Mouse (Mus musculus): ENCODE measurements around the gene Qrsl1. TPM values are rescaled to one million over a fixed set of nuclear protein-coding genes. Genes with fewer than 3 reads are reported as not detected.
A peak's percentile ranks its signal among the peaks of the same experiment; 100 is the strongest.
"Not testable (repeated sequence)": the region's sequence is repeated elsewhere in the genome, so short reads cannot be mapped to it uniquely, and the experiment has no call there.

Qrsl1 gene
- 10 to 100 TPM; 25.8 to 33.3 TPM for total RNA-seq (2021)
- long read RNA-seq, experiment 1, transcript Qrsl1-201 (11 exons, 1,981 nt): major isoform, 21 of 26 reads
- long read RNA-seq, experiment 1, partial matches to known transcripts: 1 of 26 reads
- long read RNA-seq, experiment 1, other reads (novel, unspliced or antisense): 3 of 26 reads
- long read RNA-seq, experiment 2, transcript Qrsl1-201 (11 exons, 1,981 nt): major isoform, 11 of 16 reads
- long read RNA-seq, experiment 2, partial matches to known transcripts: 3 of 16 reads
- long read RNA-seq, experiment 2, other reads (novel, unspliced or antisense): 2 of 16 reads

DNA sequence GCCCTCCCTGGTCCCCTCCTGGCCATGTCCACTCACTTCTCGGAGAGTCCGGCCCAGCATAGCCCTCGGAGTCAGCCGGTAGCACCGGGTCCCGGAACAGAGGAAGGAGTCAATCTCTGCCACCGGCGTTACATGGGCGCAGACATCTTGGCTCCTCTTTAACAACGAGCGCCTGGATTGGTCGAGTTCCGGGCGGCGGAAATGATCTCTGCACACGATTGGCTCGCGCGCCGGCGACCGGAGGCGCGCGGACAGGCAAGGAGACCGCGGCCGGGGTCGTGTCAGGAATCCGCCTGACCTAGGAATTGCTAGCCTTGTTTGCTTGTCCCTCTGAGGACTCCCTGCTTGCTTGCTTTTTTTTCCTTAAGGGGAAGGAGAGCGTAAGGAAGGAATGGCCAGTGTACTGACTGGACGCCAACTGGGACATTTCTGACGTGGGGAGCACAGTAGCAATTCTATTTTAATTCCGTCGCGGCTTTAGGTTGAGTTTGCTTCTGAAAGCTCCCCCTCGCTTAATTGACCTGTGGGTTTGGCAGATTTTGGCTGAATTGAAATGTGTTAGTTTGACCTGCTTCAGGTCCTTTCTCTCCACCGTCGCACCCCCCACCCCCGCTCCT, at the start of gene Qrsl1, which contains the start of gene Rtn4ip1:
Gene Qrsl1, minus strand, starts transcription at position 168 of the 617 bp plus-strand sequence.
Gene Rtn4ip1, plus strand, starts transcription at position 230 of the 617 bp plus-strand sequence.
- DNase-seq: peak; percentile 96

GRCm38 (mm10) chr10:43945435-43945834, 43.9 kb upstream of the Qrsl1 start:
- no peak for DNase-seq

DNA sequence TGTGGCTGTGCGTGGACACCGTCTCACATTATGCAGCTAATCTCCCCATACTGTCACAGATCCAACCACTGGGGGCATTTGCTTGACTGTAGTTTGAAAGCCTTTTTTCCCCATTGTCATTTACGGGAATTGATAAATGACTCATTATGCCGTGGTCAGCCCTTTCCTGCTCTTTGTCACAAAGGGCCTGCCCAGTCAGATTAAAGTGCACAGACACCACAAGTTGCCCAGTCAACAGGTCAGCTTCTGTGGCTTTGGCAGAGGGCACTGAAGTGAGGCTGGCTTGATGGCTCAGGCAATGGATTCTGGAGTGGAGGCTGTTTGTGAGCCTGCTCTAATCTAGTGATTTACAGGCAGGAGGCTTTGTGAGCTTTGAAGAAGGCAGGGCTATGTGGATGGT, 42.2 kb upstream of the Qrsl1 start:
- DNase-seq: no peak

GRCm38 (mm10) chr10:43939136-43939662, 37.7 kb upstream of the Qrsl1 start:
- no peak for DNase-seq

DNA sequence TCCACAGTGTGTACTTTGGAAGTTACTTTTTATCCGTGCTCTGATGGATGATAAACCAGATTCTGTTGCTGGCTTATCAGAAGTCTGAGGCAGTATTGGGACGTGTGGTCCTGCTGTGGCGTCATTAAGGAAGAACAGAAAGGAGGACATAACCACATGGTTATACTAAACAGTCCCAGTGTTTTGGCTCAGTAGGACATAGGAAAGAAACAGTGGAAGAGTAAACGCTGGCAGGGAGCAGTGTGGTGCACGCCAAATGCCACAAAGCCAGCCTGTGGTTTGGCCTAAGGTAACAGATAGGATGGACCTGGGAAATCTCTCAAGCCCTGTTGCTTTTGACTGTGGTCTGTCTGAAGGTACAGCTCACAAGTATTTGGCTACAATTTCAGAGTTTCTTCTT, 27.1 kb upstream of the Qrsl1 start:
- DNase-seq: no peak

- DNase-seq: no peak
These were observed 26.2 kb upstream of the Qrsl1 start for GRCm38 (mm10) chr10:43927736-43928135.

DNA sequence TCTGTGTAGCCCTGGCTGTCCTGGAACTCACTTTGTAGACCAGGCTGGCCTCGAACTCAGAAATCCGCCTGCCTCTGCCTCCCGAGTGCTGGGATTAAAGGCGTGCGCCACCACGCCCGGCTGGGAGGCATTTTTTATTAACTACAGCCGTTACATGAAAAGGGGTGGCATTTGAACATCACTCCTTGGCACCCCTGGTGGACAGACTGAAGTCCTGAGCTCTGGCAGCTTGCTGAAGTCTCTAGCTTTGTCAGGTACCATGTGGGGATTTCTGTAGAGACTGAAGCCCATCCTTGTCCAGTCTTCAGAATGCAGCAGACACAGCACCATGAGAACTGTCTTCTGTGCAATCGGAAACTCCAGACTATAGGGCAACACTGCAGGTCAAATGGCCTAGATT, 24.2 kb upstream of the Qrsl1 start:
- not testable (repeated sequence) for DNase-seq

DNA sequence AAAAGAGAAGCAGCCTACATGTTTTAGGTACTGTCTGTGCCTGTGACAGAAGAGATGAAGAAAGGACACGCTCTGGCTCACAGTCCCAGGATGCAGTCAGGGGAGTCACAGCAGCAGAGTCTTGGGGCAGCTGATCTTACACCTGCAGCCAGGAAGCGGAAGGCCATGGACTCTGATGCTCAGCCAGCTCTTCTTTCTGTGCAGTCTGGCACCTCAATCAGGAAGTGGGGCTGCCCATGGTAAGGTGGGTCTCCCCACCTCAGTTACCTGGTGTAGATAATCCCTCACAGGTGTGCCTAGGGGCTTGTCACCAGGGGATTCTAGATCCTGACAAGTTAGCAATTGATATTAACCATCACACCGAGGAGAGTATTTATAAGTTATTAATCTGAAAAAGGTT, 21.6 kb upstream of the Qrsl1 start:
- DNase-seq: no peak

GRCm38 (mm10) chr10:43918696-43919608, 17.4 kb upstream of the Qrsl1 start:
- peak; percentile 60 to 89 for DNase-seq

GRCm38 (mm10) chr10:43916737-43917136, 15.2 kb upstream of the Qrsl1 start:
- DNase-seq: no peak

DNA sequence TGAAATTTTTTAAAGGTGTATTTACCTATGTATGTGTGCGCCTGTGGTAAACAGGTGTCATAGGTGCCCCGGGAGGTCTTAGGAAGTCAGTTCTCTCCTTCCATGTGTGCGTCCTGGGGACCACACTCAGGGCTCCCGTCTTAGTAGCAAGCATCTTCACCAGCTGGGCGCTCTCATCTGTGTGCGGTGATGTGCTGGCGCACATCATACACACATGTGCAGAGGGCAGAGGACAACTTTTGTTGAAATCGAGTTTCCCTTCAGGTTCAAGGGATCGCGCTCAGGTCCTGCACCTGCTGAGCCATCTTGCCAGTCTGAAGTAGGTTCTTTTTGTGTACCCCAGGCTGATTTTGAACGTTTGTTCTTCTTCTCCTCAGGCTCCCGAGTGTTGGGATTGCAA, 14.6 kb upstream of the Qrsl1 start:
- DNase-seq: no peak

DNA sequence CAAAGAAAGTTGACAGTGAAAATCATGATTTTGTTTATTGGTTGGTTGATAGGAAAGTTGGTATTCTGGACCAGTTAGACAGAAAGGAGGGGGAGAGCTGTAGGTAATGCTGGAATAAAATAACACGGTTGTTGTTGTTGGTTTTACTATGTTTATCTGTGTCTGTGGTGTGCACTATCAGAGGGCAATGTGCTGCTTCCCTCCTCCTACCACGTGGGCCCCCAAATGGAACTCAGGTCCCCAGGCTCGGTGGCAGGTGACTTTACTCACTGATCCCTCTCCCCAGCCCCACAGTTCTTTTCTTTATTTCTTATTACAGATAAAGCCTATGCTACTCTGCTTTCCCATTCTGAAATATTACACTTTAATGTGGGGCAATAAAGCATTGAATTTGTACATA, 10.7 kb upstream of the Qrsl1 start:
- DNase-seq: no peak

DNA sequence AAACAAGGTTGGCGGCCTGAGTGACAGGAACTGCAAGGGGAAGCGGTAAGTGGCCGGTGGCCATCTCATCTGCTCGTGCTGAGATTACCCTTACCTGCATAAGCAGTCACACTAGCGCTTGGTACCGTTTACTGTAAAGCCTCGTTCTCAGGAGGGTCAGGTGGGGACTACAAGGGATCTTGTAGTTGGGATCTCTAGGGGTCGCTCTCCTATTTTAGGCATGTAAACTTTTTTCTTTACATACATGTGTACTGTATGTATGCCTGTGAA, 9.3 kb upstream of the Qrsl1 start:
- no peak for DNase-seq

DNA sequence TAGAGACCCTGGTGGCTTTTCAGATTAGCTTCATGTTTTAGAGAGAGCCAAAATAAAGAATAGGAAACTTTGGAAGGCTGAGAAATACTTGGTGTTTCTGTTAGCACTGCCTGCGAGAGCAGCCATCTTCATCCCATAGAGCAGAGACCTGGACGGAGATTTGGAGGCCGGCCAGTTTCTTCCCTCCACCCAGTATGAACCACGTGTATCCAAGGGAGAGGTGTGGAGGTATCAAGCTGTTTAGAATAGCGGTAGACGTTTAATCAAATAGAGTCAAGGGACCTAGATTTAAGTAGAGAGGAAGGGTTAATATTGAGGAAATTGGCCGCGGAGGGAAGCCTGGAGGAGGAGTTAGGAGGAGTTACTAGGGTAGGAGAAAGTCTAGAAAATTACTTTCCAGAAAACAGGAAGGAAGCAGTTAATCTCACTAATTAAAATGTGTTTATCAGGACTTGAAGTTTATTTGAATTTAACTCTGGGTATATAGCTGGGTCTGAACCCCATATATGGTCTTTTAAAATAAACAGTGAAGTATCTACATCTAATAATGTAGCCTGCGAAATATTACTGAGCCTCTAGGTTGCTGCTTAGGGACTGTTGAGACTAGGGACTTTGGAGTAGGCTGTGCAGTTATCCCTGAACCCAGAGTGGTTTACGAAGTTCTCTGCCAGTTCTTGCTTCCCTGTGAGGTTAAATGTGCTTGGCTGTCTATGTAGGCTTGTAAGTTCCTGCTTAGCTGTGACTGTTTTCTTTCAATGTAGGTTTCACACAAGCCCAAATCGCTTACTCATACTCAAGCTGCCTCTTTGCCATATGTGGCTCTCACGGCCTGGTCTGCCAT, 8.7 kb upstream of the Qrsl1 start:
- no peak for DNase-seq

DNA sequence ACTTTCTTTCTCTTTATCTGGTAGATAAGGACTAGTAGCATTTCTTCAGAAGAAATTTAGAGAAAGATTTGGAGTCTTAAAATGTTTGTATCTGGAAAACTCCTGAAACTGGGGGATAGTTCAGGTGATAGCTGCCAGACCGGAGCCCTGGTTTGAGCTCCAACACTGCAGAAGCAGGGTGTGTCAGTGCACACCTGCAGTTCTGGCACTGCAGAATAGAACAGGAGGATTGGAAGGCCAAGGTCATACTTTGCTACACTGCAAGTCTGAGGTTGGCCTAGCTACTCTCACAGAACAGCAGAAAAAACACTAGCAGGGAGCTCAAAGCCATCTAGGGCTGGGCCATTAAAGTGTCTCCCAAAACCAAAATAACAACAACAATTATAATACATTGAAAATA, 3.0 kb upstream of the Qrsl1 start:
- no peak for DNase-seq

GRCm38 (mm10) chr10:43900883-43901570, 518 bp downstream of the Qrsl1 start:
- DNase-seq: peak in 1 of 2 experiments; percentile 10

- no peak for DNase-seq
These were observed 3.3 kb downstream of the Qrsl1 start for GRCm38 (mm10) chr10:43898276-43898675.

- DNase-seq: no peak
These were observed 5.5 kb downstream of the Qrsl1 start for GRCm38 (mm10) chr10:43896065-43896464.

DNA sequence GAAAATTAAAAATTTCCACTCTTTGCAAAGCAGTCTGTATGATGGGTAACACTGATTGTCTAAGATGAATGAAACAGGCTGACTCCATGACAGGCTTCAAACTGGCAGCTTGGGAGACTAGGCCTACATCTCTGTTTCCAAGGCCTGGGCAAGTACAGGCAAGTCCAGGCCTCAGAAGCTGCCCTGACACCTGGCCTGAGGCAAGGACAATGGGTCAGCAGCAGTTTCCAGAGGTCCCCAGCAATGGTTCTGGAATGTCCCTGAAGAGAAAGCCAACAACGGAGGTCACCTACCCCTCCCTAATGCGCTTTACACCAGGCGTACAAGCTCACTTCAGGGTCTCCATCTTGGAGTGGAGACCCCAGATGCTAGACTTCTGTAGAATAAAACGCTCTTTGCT, 8.6 kb downstream of the Qrsl1 start:
- DNase-seq: no peak

DNA sequence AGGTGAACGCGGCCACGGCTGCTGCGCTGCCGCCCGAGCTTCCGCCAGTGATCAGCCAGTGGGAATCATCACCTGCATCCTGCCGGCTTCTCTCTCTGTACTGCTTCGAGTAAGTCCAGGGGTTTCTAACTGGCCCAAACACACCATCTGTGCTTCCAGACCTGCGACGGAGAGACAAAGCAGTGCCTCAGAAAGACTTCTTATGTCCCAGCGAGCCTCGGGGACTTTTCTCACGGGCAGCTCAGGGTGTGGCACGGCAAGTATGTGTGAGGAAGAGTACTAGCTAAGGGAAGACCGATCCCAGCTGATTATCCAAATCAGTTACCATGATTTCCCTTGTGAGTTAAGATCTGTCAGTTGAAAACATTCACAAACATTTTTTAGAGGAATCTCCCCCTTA, 12.6 kb downstream of the Qrsl1 start:
- DNase-seq: no peak

DNA sequence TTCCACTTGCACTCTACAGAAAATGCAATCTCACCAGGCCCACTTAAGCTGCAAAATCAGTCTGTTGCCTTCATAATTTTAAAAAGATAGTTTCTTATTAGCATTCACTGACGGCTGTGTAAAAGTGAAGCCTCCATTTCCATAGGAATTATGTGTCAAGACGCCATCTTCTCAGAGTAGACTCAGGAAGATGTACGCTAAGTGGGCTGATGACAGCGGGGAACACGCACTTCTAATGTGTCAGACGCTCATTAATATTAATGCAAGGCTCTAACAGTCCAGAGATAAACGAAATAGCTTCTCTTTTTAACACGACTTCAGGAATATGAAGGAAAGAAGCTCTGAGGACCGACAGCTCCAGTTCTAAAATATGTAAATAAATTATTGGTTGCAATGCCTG, 13.9 kb downstream of the Qrsl1 start:
- DNase-seq: no peak
